Mouse (Mus musculus): ENCODE data around the gene Agfg2. TPM values are rescaled to one million over a fixed set of nuclear protein-coding genes. Genes with fewer than 3 reads are reported as not detected.
"Not testable (repeated sequence)": the region's sequence is repeated elsewhere in the genome, so short reads cannot be mapped to it uniquely, and the experiment has no call there.

Agfg2 gene
- total RNA-seq (2021): 10 to 100 TPM; 28.5 to 31.9 TPM
- long read RNA-seq, experiment 1, transcript Agfg2-202 (13 exons, 2,858 nt): minor isoform, 13 of 48 reads
- long read RNA-seq, experiment 1, transcript Agfg2-201 (12 exons, 2,893 nt): major isoform, 25 of 48 reads
- long read RNA-seq, experiment 1, partial matches to known transcripts: 6 of 48 reads
- long read RNA-seq, experiment 1, other reads (novel, unspliced or antisense): 4 of 48 reads
- long read RNA-seq, experiment 2, transcript Agfg2-201 (12 exons, 2,893 nt): minor isoform, 17 of 54 reads
- long read RNA-seq, experiment 2, transcript Agfg2-202 (13 exons, 2,858 nt): major isoform, 18 of 54 reads
- long read RNA-seq, experiment 2, partial matches to known transcripts: 4 of 54 reads
- long read RNA-seq, experiment 2, other reads (novel, unspliced or antisense): 13 of 54 reads

DNA sequence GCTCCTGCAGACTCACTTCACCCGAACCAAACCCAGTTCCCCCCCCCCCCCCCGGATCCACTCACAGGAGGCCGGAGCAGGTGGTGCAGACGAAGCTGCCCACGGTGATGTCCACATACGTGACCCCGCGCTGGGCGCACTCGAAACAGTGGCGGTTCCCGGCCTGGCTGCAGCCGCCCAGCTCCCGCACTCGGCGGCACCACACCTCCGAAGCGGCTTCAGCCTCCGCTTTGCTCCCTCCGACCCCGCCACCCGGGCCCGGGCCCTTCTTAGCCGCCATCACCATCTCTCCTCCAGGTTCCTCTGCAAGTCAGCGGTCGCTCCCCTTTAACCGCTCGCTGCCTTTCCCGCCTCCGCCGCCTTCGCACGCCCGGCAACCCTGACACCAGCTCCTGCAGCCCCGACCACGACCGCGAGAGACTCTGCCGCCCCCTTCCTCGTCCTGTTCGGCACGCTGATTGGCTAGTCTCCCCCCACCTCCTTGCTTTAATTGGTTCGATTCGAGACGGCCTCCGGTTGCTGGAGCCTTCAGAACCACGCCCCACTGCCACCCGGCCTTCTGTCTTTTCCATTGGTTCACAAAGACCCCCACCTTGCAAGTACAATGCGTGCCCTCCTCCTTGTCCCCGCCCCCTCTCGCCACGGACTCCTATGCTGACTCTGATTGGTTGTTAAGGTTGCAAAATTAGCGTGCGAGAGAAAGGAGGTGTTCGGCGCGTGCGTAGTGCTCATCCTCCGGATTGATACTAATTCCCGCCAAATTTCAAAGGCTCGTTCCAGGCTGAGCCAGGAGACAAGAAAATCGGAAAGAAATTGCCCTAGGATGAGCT, at the start of gene Agfg2:
Agfg2 (minus strand) TSS at position 433 of the 830 bp plus-strand sequence.
- DNase-seq (ENCODE audit: low spot score in 2 of 2): peak; percentile 91 to 95

DNA sequence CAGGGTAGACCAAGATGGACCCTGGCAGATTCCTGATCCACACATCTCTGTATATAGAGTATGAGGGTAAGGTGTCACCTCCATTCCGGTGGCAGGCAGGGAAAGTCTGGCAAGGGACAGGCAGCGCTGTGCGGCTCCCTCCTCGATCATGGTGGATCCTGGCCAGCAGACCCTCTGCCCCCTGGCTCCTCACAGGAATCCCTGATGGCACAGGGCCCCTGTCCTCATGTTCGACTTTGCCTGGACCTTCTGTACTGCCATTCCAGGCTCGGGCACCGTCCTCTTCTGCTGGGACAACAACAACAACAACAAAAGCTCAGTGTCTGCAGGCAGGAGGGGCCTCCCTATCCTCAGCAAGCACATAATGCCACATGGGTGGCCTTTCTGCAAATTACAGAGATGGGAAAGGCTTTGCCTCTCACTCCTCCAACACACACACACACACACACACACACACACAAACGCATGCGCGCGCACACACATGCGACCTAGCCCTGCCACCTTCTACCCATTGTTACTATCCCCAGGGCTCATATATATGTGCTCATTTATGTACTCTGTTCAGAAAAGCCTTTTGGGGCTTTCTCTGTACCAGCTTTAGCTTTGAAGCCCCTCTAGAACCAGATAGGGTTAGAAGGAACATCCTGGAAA, 49.2 kb upstream of the Agfg2 start:
- no peak for DNase-seq (ENCODE audit: low spot score in 2 of 2)

DNA sequence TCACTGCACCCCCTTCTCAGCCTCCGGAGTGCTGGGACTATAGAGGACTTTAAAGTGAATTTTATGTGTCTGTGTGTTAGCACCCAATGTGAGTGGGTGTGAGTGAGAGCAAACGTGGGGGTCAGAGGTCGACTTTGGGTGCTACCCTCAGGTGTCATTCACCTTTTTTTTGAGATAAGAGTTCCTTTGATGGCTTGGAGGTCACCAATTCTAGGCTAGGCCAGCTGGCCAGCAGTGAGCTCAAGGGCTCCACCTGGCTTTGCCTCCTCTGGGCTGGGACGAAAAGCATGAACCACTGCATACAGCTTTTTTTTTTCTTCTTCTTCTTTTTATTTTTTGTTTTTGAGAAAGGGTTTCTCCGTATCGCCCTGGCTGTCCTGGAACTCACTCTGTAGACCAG, 42.2 kb upstream of the Agfg2 start:
- no peak for DNase-seq (ENCODE audit: low spot score in 2 of 2)

DNA sequence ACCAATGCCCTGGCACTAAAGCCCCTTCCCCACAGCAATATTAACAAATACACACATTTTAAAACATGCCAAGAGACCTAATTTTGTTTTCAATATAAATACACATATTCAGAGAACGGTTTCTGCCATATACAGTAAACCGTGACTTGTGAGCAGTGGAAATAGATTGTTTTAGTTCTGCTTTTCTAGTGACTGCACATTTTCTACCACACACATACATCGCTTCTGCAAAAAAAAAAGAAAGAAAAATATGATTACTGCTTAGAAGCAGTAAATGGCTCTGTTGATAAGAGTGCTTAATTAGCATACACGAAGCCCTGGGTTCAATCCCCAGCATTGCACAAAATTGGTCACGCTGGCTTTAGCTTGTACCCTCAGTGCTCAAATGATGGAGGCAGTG, 39.3 kb upstream of the Agfg2 start:
- no peak for DNase-seq (ENCODE audit: low spot score in 2 of 2)

DNA sequence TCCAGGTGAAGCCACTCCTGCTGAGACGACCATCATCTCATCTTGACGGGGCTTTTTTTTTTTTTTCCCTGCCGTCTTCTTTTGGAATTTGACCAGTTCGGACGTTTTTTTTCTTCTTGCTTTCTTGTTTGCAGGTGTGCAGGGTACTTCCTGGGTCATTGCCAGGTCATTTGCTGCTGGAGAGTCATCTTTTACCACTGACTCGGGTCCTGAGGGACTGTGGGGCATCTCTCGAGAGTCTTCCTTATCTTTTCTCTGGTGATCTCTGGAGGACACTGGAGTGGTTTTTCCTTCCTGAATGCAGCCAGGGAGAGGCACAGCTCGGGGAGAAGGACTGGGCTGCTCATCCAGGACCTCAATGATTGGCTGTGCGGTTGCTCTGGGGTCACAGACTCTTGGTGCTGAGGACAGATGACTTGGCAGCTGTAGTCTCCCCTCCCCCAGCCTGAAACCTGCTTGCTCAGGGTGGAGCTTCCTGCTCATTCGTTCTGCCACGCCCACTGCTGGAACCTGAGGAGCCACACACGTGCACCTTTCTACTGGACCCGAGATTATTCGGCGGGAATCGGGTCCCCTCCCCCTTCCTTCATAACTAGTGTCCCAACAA, 36.1 kb upstream of the Agfg2 start:
- not testable (repeated sequence) for DNase-seq (ENCODE audit: low spot score in 2 of 2)

DNA sequence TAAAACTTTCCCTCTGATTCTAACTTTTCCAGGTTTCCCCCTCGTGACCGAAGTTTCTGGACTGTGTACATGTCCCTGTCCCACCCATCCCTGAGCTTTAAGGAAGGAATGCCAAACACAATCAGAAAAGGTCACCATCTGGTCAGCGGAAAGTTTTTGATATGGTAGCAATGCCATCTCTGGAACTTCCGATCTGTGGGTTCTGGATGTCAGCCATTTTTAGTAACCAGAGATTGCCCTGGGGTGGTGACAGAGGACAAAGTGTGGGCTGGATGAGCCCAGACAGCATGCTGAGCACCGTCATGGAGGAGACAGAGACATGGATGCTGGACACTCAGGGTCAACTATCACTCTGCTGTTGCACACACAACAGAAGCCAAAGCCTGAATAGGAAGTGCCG, 34.6 kb upstream of the Agfg2 start:
- DNase-seq (ENCODE audit: low spot score in 2 of 2): no peak

DNA sequence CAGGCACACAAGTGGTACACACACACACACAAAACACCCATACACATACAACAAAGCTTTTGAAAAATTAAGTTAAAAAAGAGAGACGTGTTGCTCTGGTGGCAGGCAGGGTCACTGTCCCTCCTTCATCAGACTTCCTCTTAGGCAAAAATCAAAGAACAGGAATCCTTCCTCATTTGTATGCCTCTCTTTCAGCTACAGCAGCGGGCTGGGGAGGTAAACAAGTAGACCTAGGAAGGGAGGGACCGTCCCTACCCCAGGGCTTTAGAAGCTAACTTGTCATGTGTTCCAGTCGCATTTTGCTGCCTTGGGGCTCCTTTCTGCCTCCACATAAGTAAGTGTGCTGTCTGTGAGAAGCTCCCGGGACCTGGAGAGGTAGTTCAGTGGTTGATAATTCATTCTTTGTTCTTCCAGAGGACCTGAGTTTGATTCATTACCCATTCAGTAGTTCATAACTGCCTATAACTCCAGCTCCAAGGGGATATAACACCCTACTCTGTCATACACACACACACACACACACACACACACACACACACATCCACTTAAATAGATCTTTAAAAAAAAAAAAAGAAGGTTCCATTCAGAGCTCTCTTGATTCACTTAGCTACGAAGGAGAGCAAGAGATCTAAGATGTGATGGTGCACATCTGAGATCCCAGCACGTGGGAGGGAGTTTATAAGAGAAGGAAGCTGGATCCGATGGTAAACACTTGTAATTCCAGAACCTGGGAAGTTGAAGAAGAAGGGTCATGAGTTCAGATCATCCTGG, 33.7 kb upstream of the Agfg2 start:
- no peak for DNase-seq (ENCODE audit: low spot score in 2 of 2)

DNA sequence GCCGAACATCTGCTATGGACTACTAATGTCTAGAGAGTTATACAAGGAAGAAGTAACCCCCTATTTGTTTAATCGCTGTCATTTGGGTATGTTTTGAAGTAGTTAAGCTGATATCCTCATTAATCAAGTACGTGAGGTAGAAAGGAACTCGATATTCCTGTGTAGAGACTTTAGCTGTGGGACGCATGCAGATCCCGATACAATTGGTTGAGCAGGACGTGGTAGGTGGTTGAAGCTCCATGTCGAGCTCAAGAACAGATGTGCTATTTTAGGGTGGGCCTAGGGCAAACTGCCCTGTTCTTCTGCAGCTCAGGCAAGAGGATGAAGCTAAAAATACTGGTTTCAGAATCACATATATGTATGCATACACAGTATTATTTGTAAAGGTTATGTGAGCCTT, 31.2 kb upstream of the Agfg2 start:
- no peak for DNase-seq (ENCODE audit: low spot score in 2 of 2)

DNA sequence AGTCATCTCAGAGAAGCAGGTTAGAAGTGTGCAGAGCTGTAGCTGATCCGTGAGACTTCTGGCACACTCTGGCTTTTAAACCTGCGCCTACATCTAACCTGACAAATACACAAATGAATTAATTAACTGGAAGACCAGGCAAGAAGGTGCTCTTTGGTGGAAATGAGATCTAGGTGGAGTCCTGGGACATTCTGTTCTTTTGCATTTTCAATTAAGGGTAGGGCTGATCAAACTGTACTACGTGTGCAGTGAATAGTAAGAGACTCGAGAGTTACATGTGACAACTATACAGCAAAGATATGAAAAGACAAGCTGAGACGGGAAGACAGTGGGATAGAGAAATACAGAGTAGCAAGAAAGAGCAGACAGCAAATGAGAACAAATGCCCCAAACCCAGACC, 28.9 kb upstream of the Agfg2 start:
- DNase-seq (ENCODE audit: low spot score in 2 of 2): no peak

DNA sequence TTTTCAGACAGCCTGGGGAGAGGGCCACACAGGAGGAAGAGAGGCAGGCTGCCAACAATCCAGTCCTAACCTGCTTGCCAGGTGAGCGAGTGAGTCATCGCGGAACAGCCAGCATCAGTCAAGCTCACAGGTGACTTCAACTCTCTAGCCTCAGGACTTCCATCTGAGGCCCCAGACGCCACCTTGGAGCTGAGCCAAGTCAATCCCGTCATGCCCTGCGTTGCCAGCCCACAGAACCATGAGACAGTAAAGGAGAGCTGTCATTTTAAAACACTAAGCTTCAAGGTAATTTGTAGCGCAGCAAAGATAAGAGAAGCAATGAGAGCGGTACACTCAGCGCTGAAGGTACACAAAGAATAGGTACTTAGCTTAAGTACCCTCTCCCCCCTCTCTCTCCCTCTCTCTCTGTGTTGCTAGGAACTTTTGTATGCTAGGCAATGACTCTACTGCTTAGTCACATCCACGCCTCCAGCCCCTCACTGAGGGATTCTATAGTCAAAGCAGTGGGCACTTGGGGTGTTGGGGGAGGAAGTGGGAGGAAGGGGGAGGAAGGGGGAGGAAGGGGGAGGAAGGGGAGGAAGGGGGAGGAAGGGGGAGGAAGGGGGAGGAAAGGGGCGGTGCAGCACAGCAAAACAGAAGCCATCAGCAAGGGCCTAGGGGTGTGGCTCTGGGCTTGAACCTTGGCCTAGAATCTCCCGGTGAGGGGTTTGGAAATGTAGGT, 22.5 kb upstream of the Agfg2 start:
- DNase-seq (ENCODE audit: low spot score in 2 of 2): peak in 1 of 2 experiments; percentile 29

DNA sequence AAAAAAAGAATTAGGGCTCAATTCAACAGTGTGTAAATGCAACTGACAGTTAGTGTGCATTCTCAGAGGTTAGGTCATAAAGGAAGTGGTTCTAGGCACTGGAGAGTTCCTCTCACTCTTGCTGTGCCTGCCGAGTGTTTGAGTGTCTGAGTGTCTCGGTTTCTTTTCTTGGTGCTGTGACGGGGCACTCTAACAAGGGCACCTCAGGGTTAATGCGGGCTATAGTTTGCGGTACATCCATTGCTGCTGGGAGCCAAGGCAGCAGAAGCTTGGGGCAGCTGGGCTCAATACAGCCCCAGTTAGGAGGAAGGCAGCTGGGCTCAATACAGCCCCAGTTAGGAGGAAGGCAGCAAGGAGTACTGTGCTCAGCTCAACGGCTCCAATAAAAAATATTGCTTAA, 20.7 kb upstream of the Agfg2 start:
- DNase-seq (ENCODE audit: low spot score in 2 of 2): no peak

DNA sequence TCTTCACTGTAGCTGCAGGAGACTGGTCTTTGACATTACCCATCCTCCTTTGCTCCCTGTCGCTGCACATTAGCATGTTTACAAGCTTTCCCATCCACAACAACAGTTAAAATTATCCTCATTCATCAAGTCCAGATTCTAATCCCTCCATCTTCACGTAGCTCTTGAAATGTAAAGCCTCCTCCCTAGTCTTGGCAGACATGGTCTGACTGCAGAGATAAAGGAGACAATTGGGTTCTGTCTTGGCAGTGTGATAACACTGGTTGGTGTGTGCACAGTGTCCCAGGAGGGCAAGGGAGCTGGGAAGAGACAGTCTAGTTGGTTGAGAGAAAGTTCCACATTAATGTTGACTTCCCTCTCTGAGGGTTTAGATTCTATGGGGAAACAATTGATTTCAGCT, 15.3 kb upstream of the Agfg2 start:
- no peak for DNase-seq (ENCODE audit: low spot score in 2 of 2)

DNA sequence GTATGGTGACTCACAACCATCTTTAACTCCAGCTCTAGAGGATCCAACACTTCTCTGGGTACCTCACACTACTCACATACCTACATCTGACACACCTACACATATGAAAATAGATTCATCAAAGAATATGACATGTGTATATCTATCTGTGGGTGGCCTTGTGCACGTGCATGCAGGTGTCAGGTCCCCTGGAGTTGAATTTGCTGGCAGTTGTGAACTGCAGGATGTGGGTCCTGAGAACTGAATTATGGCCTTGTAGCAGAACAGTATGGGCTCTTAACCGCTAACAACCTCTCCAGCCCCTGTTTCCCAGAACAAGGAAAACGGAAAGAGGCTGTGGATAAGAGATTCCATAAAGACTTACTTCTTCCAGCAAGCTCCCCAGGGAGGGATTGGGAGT, 14.6 kb upstream of the Agfg2 start:
- no peak for DNase-seq (ENCODE audit: low spot score in 2 of 2)

DNA sequence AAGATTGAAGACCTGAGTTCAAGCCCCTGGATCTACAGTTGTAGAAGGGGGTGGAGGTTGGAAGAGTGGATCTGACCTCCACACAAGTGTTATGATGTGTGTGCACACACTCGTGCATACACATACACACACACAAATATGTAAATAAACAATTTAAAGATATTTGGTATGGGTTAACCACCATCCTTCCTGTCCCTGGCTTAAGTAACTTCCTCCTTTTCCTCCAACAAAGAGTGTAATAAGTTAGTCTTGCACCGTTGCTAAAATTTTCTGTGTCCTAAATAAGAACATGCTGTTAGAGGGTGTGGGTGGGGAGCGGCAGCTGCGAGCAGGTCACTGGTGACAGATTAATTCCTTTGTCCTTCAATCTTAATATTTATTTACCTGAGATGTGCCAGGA, 11.4 kb upstream of the Agfg2 start:
- no peak for DNase-seq (ENCODE audit: low spot score in 2 of 2)

DNA sequence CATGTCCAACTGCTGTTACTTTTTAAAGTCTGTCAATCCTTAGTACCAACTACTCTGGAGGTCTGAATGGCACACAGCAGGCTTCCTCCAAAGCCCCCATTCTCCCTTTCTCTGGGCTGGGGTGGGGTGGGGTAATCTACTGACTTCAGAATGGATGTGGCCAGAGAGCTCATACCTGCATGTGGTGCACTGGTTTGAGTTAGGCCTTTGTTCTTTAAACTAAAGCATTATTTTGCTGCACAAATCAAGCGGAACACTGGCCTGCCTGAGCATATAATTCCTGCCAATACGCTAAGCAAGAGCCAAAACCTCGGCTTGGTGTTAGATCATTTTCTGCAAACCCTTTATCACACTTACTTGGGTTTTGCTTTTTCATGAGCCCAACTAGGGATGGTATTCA, 10.3 kb upstream of the Agfg2 start:
- no peak for DNase-seq (ENCODE audit: low spot score in 2 of 2)

DNA sequence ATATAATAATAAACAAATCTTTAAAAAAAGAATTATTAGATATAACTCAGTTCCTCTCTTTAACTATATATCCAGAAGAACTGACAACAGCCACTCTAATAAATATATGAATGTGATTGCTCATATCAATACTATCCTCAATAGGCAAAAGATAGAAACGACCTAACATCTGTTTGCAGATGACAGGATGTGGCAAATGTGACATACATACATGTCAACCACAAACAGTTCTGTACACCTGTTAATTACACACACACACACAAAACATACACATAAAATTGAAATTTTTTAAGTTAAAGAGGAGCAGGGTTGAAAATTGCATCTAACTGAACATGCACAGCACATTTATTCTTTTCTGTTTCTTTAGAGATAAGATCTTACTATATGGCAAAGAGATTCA, 7.4 kb upstream of the Agfg2 start:
- no peak for DNase-seq (ENCODE audit: low spot score in 2 of 2)

DNA sequence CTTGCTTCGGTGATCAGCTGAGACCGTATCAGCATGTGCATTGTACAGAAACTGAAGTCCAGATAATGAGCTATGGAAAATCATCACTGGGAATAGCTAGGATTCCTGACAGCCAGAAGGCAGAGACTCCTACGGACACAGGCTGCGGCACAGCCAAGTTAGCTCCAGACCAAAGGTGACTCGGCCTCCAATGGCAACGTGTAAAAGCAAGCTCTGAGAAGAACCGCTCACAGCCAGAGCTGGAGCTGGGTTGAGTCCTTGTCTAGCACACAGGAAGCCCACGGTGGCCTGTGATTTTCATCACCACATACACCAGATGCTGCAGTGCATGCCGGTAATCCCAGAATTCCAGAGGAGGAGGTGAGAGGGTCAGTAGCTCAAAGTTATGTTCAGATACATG, 6.0 kb upstream of the Agfg2 start:
- DNase-seq (ENCODE audit: low spot score in 2 of 2): no peak

DNA sequence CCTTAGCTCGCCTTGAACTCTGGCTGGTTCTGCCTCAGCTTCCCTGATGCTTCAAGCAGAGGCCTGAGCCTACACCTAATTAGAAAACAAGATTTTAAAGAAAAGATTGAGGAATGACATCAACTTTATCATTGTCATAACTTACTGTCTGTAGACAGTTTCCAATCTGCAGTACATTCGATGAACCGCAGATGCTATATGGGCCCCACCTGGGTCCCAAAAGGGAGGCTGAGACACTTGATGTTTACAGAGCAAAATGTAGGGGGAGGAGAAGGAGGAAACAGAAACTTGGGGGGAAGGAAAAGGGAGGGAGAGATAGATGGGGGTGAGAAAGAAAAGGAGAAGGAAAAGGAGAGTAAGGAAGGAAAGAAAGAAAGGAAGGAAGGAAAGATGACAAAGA, 5.4 kb upstream of the Agfg2 start:
- DNase-seq (ENCODE audit: low spot score in 2 of 2): no peak

DNA sequence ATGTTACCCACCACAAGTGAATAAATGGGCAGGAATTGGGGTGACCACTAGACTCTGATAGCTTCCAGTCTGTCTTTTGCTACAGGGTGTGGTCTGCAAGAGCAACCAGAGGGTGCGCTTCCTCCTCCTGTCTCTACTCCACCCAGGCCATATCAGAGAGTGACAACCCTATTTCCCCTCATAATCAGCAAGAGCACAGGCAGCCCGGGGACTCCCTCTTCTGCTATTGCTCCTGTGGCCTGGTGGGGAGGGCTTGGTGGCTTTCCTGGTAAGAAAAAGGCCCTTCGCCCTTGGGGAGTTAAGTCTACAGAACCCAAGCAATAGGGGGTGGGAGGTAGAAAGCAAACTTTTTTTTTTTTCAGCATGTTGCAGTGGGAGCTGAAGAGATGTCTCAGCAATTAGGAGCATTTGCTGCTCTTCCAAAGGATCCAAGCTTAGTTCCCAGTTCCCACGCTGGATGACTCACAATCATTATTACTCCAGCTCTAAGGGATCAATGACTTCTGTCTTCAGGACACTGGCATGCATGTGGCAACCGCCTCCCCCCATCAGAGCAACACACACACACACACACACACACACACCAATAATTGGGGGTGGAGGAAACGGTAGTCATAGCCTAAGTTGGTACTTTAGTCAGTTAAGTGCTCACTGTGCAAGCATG, 1.7 kb upstream of the Agfg2 start:
- DNase-seq (ENCODE audit: low spot score in 2 of 2): no peak

DNA sequence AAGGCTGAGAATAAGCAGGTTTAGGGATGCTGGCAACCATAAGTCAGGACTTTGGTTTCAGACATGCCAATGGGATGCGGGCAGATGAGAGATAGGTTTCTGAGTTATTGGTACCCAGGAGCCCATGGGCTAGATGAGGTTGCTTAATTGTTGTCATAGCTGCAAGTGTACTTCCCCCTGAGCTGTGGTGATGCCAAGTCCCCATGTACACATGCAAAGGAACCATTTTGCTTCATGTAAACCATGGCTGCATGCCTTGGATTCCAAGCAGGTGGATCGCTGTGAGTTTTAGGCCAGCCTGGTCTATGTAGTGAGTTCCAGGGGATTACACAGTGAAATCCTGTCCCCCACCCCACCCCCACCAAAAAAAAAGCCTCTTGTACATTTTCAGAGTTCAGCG, 1.1 kb upstream of the Agfg2 start:
- no peak for DNase-seq (ENCODE audit: low spot score in 2 of 2)

Measured in adrenal gland, postnatal 4 days (tissue).